ENCODE assay signal across 6 mouse cellular contexts in genomic region chr6:67681641-67682040, GRCm38 (mm10).
A peak's percentile ranks its signal among the peaks of the same experiment; 100 is the strongest.
DNase-seq lines count a peak whose midpoint lies in the region; ATAC-seq and TF ChIP-seq lines count a peak whose summit lies in the region.
"Not testable (repeated sequence)": the region's sequence is repeated elsewhere in the genome, so short reads cannot be mapped to it uniquely, and the experiment has no call there.

No protein-coding gene starts in this region.

- 35% methylated on average over 10 of the region's 10 CpGs for WGBS in intestine, embryonic 16.5 days
- WGBS in limb, embryonic 14.5 days = 60% methylated on average over 10 of the region's 10 CpGs
- WGBS in midbrain, embryonic 14.5 days = 72% methylated on average over 10 of the region's 10 CpGs
- WGBS in stomach, embryonic 16.5 days = 38% methylated on average over 10 of the region's 10 CpGs

- not testable (repeated sequence) for ATAC-seq in intestine, embryonic 16.5 days; midbrain, embryonic 14.5 days (ENCODE audit: low FRiP score, low TSS enrichment); stomach, embryonic 16.5 days (ENCODE audit: insufficient read depth, low FRiP score)
- peak; percentile 21; the same call in 1 of the 2 replicates for ATAC-seq in limb, embryonic 14.5 days (ENCODE audit: low FRiP score, low read depth)

- H3K9ac ChIP-seq in ES-E14 (ENCODE audit: insufficient read depth, low read depth, low read length, poor library complexity, severe bottlenecking); intestine, embryonic 16.5 days (ENCODE audit: low read depth, low read length); limb, embryonic 14.5 days (ENCODE audit: low read depth, low read length, severe bottlenecking); midbrain, embryonic 14.5 days (replicated peaks; ENCODE audit: low read length); stomach, embryonic 16.5 days (ENCODE audit: low read length): not testable (repeated sequence)

- not testable (repeated sequence) for H3K36me3 ChIP-seq in ES-E14 (ENCODE audit: control insufficient read depth, insufficient read depth, low read length, poor library complexity, severe bottlenecking); intestine, embryonic 16.5 days (ENCODE audit: control insufficient read depth, insufficient read depth, low read length); limb, embryonic 14.5 days (ENCODE audit: control insufficient read depth, insufficient read depth, low read length); midbrain, embryonic 14.5 days (ENCODE audit: control insufficient read depth, insufficient read depth, low read length); stomach, embryonic 16.5 days (ENCODE audit: control insufficient read depth, insufficient read depth, low read length)

- TF ChIP-seq POLR2A in limb, embryonic 14.5 days (IDR thresholded peaks at IDR 0.05; ENCODE audit: borderline replicate concordance, extremely low read depth, insufficient read depth, insufficient read length) = not testable (repeated sequence)

- not testable (repeated sequence) for H3K4me3 ChIP-seq in ES-E14 (ENCODE audit: insufficient read depth in 1 of 2, low read depth in 1 of 2, low read length in 2 of 2, poor library complexity in 1 of 2, severe bottlenecking in 1 of 2); intestine, embryonic 16.5 days (ENCODE audit: low read length); limb, embryonic 14.5 days (replicated peaks; ENCODE audit: low read length); midbrain, embryonic 14.5 days (replicated peaks; ENCODE audit: low read depth, low read length); stomach, embryonic 16.5 days (replicated peaks; ENCODE audit: low read length)

- peak overlapping the region; percentile 19; the same call in 1 of the 2 replicates for H3K4me2 ChIP-seq in intestine, embryonic 16.5 days (ENCODE audit: low read depth, low read length)
- H3K4me2 ChIP-seq in limb, embryonic 14.5 days (replicated peaks; ENCODE audit: low read depth, low read length, severe bottlenecking); midbrain, embryonic 14.5 days (ENCODE audit: low read length): not testable (repeated sequence)
- peak overlapping the region; percentile 22; the same call in 1 of the 2 replicates for H3K4me2 ChIP-seq in stomach, embryonic 16.5 days (ENCODE audit: low read depth, low read length)

- in situ Hi-C loops in ES-E14 (cut with MboI; ENCODE audit: low sequenced_read_pairs in 2 of 2, unreplicated experiment in 2 of 2) = not testable (repeated sequence)

- DNase-seq in ES-E14 (ENCODE audit: low read depth, low spot score) (peak; percentile 45), ZHBTc4 (ENCODE audit: low read depth, low spot score) (peak; percentile 51)
- DNase-seq in limb, embryonic 14.5 days (ENCODE audit: low spot score) = not testable (repeated sequence)
- peak; percentile 1 for DNase-seq in midbrain, embryonic 14.5 days

- not testable (repeated sequence) for H3K4me1 ChIP-seq in ES-E14 (ENCODE audit: control insufficient read depth in 2 of 2, insufficient read depth in 2 of 2, low read length in 2 of 2, poor library complexity in 1 of 2); intestine, embryonic 16.5 days (ENCODE audit: control insufficient read depth, insufficient read depth, low read length); limb, embryonic 14.5 days (ENCODE audit: control insufficient read depth, insufficient read depth, low read length); midbrain, embryonic 14.5 days (ENCODE audit: control insufficient read depth, insufficient read depth, low read length); stomach, embryonic 16.5 days (ENCODE audit: control insufficient read depth, insufficient read depth, low read length)

- peak overlapping the region; percentile 85; the same call in 1 of the 2 replicates for H3K27ac ChIP-seq in ES-E14 (ENCODE audit: insufficient read depth, low read depth, low read length, poor library complexity, severe bottlenecking)
- not testable (repeated sequence) for H3K27ac ChIP-seq in intestine, embryonic 16.5 days (ENCODE audit: low read length); limb, embryonic 14.5 days (replicated peaks; ENCODE audit: low read depth, low read length); midbrain, embryonic 14.5 days (replicated peaks; ENCODE audit: low read depth, low read length); stomach, embryonic 16.5 days (ENCODE audit: low read length)

- H3K9me3 ChIP-seq in ES-E14 (ENCODE audit: control insufficient read depth, insufficient read depth, low read depth, low read length); intestine, embryonic 16.5 days (ENCODE audit: control insufficient read depth, low read length); limb, embryonic 14.5 days (ENCODE audit: control insufficient read depth, low read length); midbrain, embryonic 14.5 days (ENCODE audit: control insufficient read depth, low read length); stomach, embryonic 16.5 days (replicated peaks; ENCODE audit: control insufficient read depth, low read length): not testable (repeated sequence)

- H3K27me3 ChIP-seq in intestine, embryonic 16.5 days (replicated peaks; ENCODE audit: control insufficient read depth, insufficient read depth, low read length); limb, embryonic 14.5 days (ENCODE audit: control insufficient read depth, insufficient read depth, low read length); midbrain, embryonic 14.5 days (ENCODE audit: control insufficient read depth, insufficient read depth, low read length); stomach, embryonic 16.5 days (ENCODE audit: control insufficient read depth, insufficient read depth, low read length): not testable (repeated sequence)
